Mouse (Mus musculus) olfactory bulb, adult 2 months (tissue): Measurements from ENCODE around the gene OR5BS1P.

Experiments used
- CTCF ChIP-seq: fragments of 200-500 bp; IDR thresholded peaks from 2 replicates; pipeline ENCODE4 v1.5.1; 2012; ENCODE audit warnings: low read depth, mild to moderate bottlenecking, low read length, moderate library complexity; ENCODE audit not compliant: insufficient read depth
- POLR2A ChIP-seq: fragments of 200-500 bp; IDR thresholded peaks from 2 replicates; pipeline ENCODE4 v1.6.1; 2012; ENCODE audit warnings: mild to moderate bottlenecking, low read depth, low read length, moderate library complexity; ENCODE audit not compliant: insufficient read depth

DNA sequence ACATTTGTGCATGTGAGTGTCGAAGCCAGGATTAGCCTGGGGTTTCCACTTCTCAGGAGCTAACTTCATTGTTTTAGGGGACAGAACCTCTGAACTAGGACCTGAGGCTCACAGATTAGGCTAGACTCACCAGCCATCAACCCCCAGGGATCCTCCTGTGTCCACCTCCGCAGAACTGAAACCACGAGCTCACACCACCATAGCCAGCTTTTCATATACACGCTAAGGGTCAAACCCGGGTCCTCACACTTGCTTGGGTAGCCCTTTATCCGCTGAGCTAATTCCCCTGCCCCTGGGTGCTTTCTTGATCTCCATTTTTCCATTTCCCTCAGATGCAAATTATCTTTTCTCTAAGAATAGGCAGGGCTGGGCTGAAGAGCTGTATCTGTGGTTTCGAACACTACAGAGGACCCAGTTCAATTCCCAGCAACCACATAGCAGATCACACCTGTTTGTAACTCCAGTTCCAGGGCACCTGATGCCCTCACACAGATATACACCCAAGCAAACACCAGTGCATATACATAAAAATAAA, 9.9 kb downstream of the OR5BS1P start:
- TF ChIP-seq CTCF (no peak), POLR2A (no peak)
